Mouse (Mus musculus) kidney, embryonic 15.5 days (tissue): ENCODE measurements around the gene Zfp69. TPM values are rescaled to one million over a fixed set of nuclear protein-coding genes. Genes with fewer than 3 reads are reported as not detected.

ENCODE experiments used
- microRNA-seq: library from miRNA; unstranded; fragments of <30 nt; microRNA quantifications from one replicate; pipeline ENCODE4, GENCODE M21; 2016
- polyA plus RNA-seq: library from polyadenylated mRNA; unstranded; fragments of >200 nt; fragmentation: Nextera tagmentation; extraction: Ambion mirVana; gene quantifications from 2 replicates; pipeline ENCODE4 v1.2.1, GENCODE M21; 2015

Zfp69 gene
- polyA plus RNA-seq, 1 experiment from 2014 or later: 11.1 TPM

Small RNA genes within 50 kb of the gene (microRNA-seq; reads per million reads assigned to microRNA genes)
- not detected for gene Mir7015

Other genes with a start within 250 kb of the Zfp69 start
- gene Kcnq4, start 203.1 kb downstream of the Zfp69 start, polyA plus RNA-seq: 0.89 and 1.4 TPM in 2 replicates
- gene Nfyc, start 120.1 kb downstream of the Zfp69 start, polyA plus RNA-seq: 112 and 115 TPM in 2 replicates
- 0.54 and 1.2 TPM in 2 replicates for gene Rims3, start 96.9 kb downstream of the Zfp69 start, polyA plus RNA-seq
- 31.4 and 32.7 TPM in 2 replicates for gene Exo5, start 26.7 kb downstream of the Zfp69 start, polyA plus RNA-seq
- gene Smap2, start 65.5 kb upstream of the Zfp69 start, polyA plus RNA-seq: 14.4 and 15.4 TPM in 2 replicates
- gene Col9a2, start 87.7 kb upstream of the Zfp69 start, polyA plus RNA-seq: 3.9 and 6.0 TPM in 2 replicates
- 37.8 and 38.1 TPM in 2 replicates for gene Zmpste24, start 146.5 kb upstream of the Zfp69 start, polyA plus RNA-seq
- gene Tmco2, start 157.5 kb upstream of the Zfp69 start, polyA plus RNA-seq: not detected in 2 replicates